ENCODE assay signal across 12 mouse cellular contexts in genomic region chr12:71017827-71018226, GRCm38 (mm10). TPM values are rescaled to one million over a fixed set of nuclear protein-coding genes. Genes with fewer than 3 reads are reported as not detected.
A peak's percentile ranks its signal among the peaks of the same experiment; 100 is the strongest.
DNase-seq lines count a peak whose midpoint lies in the region; ATAC-seq and TF ChIP-seq lines count a peak whose summit lies in the region.
"Had no signal": no experiment of that assay in that cellular context is flagged by ENCODE, and none has a peak within 500 bp of the region (broad histone marks: within the 10 kb centered on the region; RNA-seq: fewer than 3 reads in every experiment).

No protein-coding gene starts in this region.

- H3K4me2 ChIP-seq in heart, embryonic 15.5 days = peak overlapping the region; percentile 62
- H3K4me2 ChIP-seq in midbrain, embryonic 12.5 days (replicated peaks) = peak overlapping the region; percentile 65
- H3K4me2 ChIP-seq in midbrain, postnatal 0 days (ENCODE audit: low read depth, low read length, poor library complexity, severe bottlenecking) = no peak overlapping the region
- H3K4me2 ChIP-seq in limb, embryonic 12.5 days = peak overlapping the region; percentile 65
- peak overlapping the region; percentile 55; the same call in 1 of the 2 replicates for H3K4me2 ChIP-seq in stomach, embryonic 15.5 days

- H3K4me3 ChIP-seq in heart, embryonic 15.5 days = peak overlapping the region; percentile 88; the same call in 1 of the 2 replicates
- no peak overlapping the region for H3K4me3 ChIP-seq in midbrain, embryonic 12.5 days
- no peak overlapping the region for H3K4me3 ChIP-seq in midbrain, postnatal 0 days (ENCODE audit: low read depth, low read length)
- H3K4me3 ChIP-seq in limb, embryonic 12.5 days (replicated peaks) = 0 out of 2 replicates have a peak overlapping the region, but pooled peaks have one; percentile 98
- H3K4me3 ChIP-seq in stomach, embryonic 15.5 days (replicated peaks) = no peak overlapping the region

- H3K9ac ChIP-seq in heart, embryonic 15.5 days = no peak overlapping the region
- H3K9ac ChIP-seq in midbrain, embryonic 12.5 days (replicated peaks) = no peak overlapping the region
- H3K9ac ChIP-seq in midbrain, postnatal 0 days (replicated peaks; ENCODE audit: low read length, poor library complexity, severe bottlenecking) = no peak overlapping the region
- H3K9ac ChIP-seq in limb, embryonic 12.5 days (replicated peaks) = 0 out of 2 replicates have a peak overlapping the region, but pooled peaks have one; percentile 90
- no peak overlapping the region for H3K9ac ChIP-seq in stomach, embryonic 15.5 days

- ATAC-seq in heart, embryonic 15.5 days (replicated peaks; ENCODE audit: insufficient number of reproducible peaks, insufficient read depth, low FRiP score, low read depth) = no peak
- no peak for ATAC-seq in midbrain, embryonic 12.5 days (ENCODE audit: low FRiP score, low read depth)
- ATAC-seq in midbrain, postnatal 0 days (ENCODE audit: low FRiP score) = no peak
- no peak for ATAC-seq in limb, embryonic 12.5 days (ENCODE audit: insufficient number of reproducible peaks, insufficient read depth, low FRiP score, low TSS enrichment, low read depth)
- ATAC-seq in stomach, embryonic 15.5 days (ENCODE audit: insufficient read depth, low FRiP score, low read depth) = no peak
- ATAC-seq in activated CD4-positive, CD25-positive, alpha-beta regulatory T cell, adult 4 months = no peak

- 80% methylated on average over 10 of the region's 10 CpGs for WGBS in heart, embryonic 15.5 days
- 89% methylated on average over 10 of the region's 10 CpGs for WGBS in midbrain, embryonic 12.5 days
- 87% methylated on average over 10 of the region's 10 CpGs for WGBS in midbrain, postnatal 0 days
- 86% methylated on average over 10 of the region's 10 CpGs for WGBS in limb, embryonic 12.5 days
- WGBS in stomach, embryonic 15.5 days = 75% methylated on average over 10 of the region's 10 CpGs

- H3K36me3 ChIP-seq in heart, embryonic 15.5 days = peaks cover 34% of the 10 kb centered on the region
- H3K36me3 ChIP-seq in midbrain, embryonic 12.5 days = peaks cover 27% of the 10 kb centered on the region
- H3K36me3 ChIP-seq in midbrain, postnatal 0 days (ENCODE audit: insufficient read depth, low read length) = peaks cover 11% of the 10 kb centered on the region; the same call in 1 of the 2 replicates
- peaks cover 37% of the 10 kb centered on the region for H3K36me3 ChIP-seq in limb, embryonic 12.5 days
- H3K36me3 ChIP-seq in stomach, embryonic 15.5 days = peaks cover 9% of the 10 kb centered on the region

- H3K4me1 ChIP-seq in heart, embryonic 15.5 days (replicated peaks) = peaks cover 17% of the 10 kb centered on the region
- H3K4me1 ChIP-seq in midbrain, embryonic 12.5 days = peaks cover 18% of the 10 kb centered on the region
- 0 out of 2 replicates have a peak, but pooled peaks cover 2% of the 10 kb centered on the region for H3K4me1 ChIP-seq in midbrain, postnatal 0 days (ENCODE audit: insufficient read depth, low read length)
- H3K4me1 ChIP-seq in limb, embryonic 12.5 days (replicated peaks) = peaks cover 15% of the 10 kb centered on the region; the same call in 1 of the 2 replicates
- 0 out of 2 replicates have a peak, but pooled peaks cover 4% of the 10 kb centered on the region for H3K4me1 ChIP-seq in stomach, embryonic 15.5 days

- no peak for TF ChIP-seq CTCF in midbrain, postnatal 0 days (IDR thresholded peaks at IDR 0.05)

- no peak overlapping the region for H3K27ac ChIP-seq in heart, embryonic 15.5 days
- no peak overlapping the region for H3K27ac ChIP-seq in midbrain, embryonic 12.5 days (replicated peaks)
- no peak overlapping the region for H3K27ac ChIP-seq in midbrain, postnatal 0 days (ENCODE audit: low read depth, low read length)
- H3K27ac ChIP-seq in limb, embryonic 12.5 days = no peak overlapping the region
- H3K27ac ChIP-seq in stomach, embryonic 15.5 days = no peak overlapping the region
- H3K27ac ChIP-seq: left cerebral cortex, adult 2 months had no signal

- no peaks in the 10 kb centered on the region for H3K27me3 ChIP-seq in heart, embryonic 15.5 days
- H3K27me3 ChIP-seq in midbrain, embryonic 12.5 days = no peaks in the 10 kb centered on the region
- H3K27me3 ChIP-seq in midbrain, postnatal 0 days (ENCODE audit: insufficient read depth, low read length) = no peaks in the 10 kb centered on the region
- no peaks in the 10 kb centered on the region for H3K27me3 ChIP-seq in limb, embryonic 12.5 days
- no peaks in the 10 kb centered on the region for H3K27me3 ChIP-seq in stomach, embryonic 15.5 days (replicated peaks)
- H3K27me3 ChIP-seq: CH12.LX had no signal

- H3K9me3 ChIP-seq in heart, embryonic 15.5 days (replicated peaks) = no peaks in the 10 kb centered on the region
- H3K9me3 ChIP-seq in midbrain, embryonic 12.5 days = no peaks in the 10 kb centered on the region
- H3K9me3 ChIP-seq in midbrain, postnatal 0 days (ENCODE audit: low read length) = no peaks in the 10 kb centered on the region
- no peaks in the 10 kb centered on the region for H3K9me3 ChIP-seq in limb, embryonic 12.5 days
- no peaks in the 10 kb centered on the region for H3K9me3 ChIP-seq in stomach, embryonic 15.5 days

- DNase-seq in heart, postnatal 10 days = no peak
- no peak for DNase-seq in midbrain, postnatal 0 days (ENCODE audit: low spot score)
- no peak for DNase-seq in frontal cortex, adult 2 months (ENCODE audit: extremely low spot score in 1 of 2, low spot score in 1 of 2)
- DNase-seq: spleen, adult 18-20 months; thymus, postnatal 36 days had no signal

- intact Hi-C loops in heart, postnatal 10 days (cut with DNase I) = no loop called here

RNA-seq across cellular contexts. Expression of gene Arid4a, which starts 2.0 kb away (rescaled TPM):
- 25.4 and 26.4 TPM in 2 replicates for polyA plus RNA-seq in heart, embryonic 15.5 days (2015; fragmentation: Nextera tagmentation; extraction: Ambion mirVana)
- total RNA-seq in heart, postnatal 10 days (2021) = 10 to 100 TPM; 14.0 to 15.5 TPM
- polyA plus RNA-seq in midbrain, embryonic 12.5 days (2016; fragmentation: Nextera tagmentation; extraction: Ambion mirVana) = 35.8 and 37.1 TPM in 2 replicates
- 11.0 and 11.1 TPM in 2 replicates for total RNA-seq in midbrain, postnatal 0 days (2014; rRNA removed)
- 40.0 and 43.4 TPM in 2 replicates for polyA plus RNA-seq in midbrain, postnatal 0 days (2015; fragmentation: Nextera tagmentation; extraction: Ambion mirVana)
- polyA plus RNA-seq in limb, embryonic 12.5 days (2016; fragmentation: Nextera tagmentation; extraction: Ambion mirVana) = 36.3 and 39.3 TPM in 2 replicates
- 37.1 and 37.8 TPM in 2 replicates for polyA plus RNA-seq in stomach, embryonic 15.5 days (2015; fragmentation: Nextera tagmentation; extraction: Ambion mirVana)
- 10 to 100 TPM; 80.2 to 95.9 TPM for polyA plus RNA-seq in activated CD4-positive, CD25-positive, alpha-beta regulatory T cell, adult 4 months (2017; shearing (Covaris generic))
- polyA plus RNA-seq in frontal cortex, adult 2 months (2012; rRNA removed) = 22.2 and 23.2 TPM in 2 replicates

RNA-seq across cellular contexts. Expression of gene Psma3, which starts 43.4 kb away (rescaled TPM):
- polyA plus RNA-seq in heart, embryonic 15.5 days (2015; fragmentation: Nextera tagmentation; extraction: Ambion mirVana) = 388 and 430 TPM in 2 replicates
- total RNA-seq in heart, postnatal 10 days (2021) = 100 to 1,000 TPM; 238 to 252 TPM
- polyA plus RNA-seq in midbrain, embryonic 12.5 days (2016; fragmentation: Nextera tagmentation; extraction: Ambion mirVana) = 533 and 555 TPM in 2 replicates
- total RNA-seq in midbrain, postnatal 0 days (2014; rRNA removed) = 116 and 131 TPM in 2 replicates
- 505 and 509 TPM in 2 replicates for polyA plus RNA-seq in midbrain, postnatal 0 days (2015; fragmentation: Nextera tagmentation; extraction: Ambion mirVana)
- polyA plus RNA-seq in limb, embryonic 12.5 days (2016; fragmentation: Nextera tagmentation; extraction: Ambion mirVana) = 611 and 672 TPM in 2 replicates
- polyA plus RNA-seq in stomach, embryonic 15.5 days (2015; fragmentation: Nextera tagmentation; extraction: Ambion mirVana) = 521 and 644 TPM in 2 replicates
- polyA plus RNA-seq in activated CD4-positive, CD25-positive, alpha-beta regulatory T cell, adult 4 months (2017; shearing (Covaris generic)) = 100 to 1,000 TPM; 350 to 389 TPM
- 178 and 196 TPM in 2 replicates for polyA plus RNA-seq in frontal cortex, adult 2 months (2012; rRNA removed)

Comparison
In these comparisons a context has a peak if more than half of its experiments do, and no peak if none do; other contexts are left out.
1. H3K4me3 ChIP-seq: peak in heart, embryonic 15.5 days (single experiment) and limb, embryonic 12.5 days (single experiment); none in midbrain, embryonic 12.5 days (single experiment), midbrain, postnatal 0 days (single experiment) and stomach, embryonic 15.5 days (single experiment).